Mouse (Mus musculus) frontal cortex, postnatal 25 days (tissue): Measurements from ENCODE around the gene Gde1.

Experiments used
- DNase-seq, 2 experiments: peaks; one replicate each; pipeline ENCODE4 v3.0.0; 2022; ENCODE audit warnings: low spot score in 2 of 2

Gene Gde1

GRCm38 (mm10) chr7:118705101-118705961 is at the start of gene Gde1:
Gene Gde1 (minus strand): TSS chr7:118705778.
- DNase-seq: peak; percentile 83 to 91

GRCm38 (mm10) chr7:118751625-118752024 is 46.0 kb upstream of the Gde1 start:
- no peak for DNase-seq

- no peak for DNase-seq
Observed at GRCm38 (mm10) chr7:118749706-118750105, 44.1 kb upstream of the Gde1 start.

- no peak for DNase-seq
Observed at GRCm38 (mm10) chr7:118747891-118748672, 42.5 kb upstream of the Gde1 start.

GRCm38 (mm10) chr7:118744766-118745165 is 39.2 kb upstream of the Gde1 start:
- no peak for DNase-seq

- no peak for DNase-seq
Observed at GRCm38 (mm10) chr7:118742278-118742677, 36.7 kb upstream of the Gde1 start.

GRCm38 (mm10) chr7:118740532-118741338 is 35.2 kb upstream of the Gde1 start:
- peak; percentile 87 to 93 for DNase-seq

DNA sequence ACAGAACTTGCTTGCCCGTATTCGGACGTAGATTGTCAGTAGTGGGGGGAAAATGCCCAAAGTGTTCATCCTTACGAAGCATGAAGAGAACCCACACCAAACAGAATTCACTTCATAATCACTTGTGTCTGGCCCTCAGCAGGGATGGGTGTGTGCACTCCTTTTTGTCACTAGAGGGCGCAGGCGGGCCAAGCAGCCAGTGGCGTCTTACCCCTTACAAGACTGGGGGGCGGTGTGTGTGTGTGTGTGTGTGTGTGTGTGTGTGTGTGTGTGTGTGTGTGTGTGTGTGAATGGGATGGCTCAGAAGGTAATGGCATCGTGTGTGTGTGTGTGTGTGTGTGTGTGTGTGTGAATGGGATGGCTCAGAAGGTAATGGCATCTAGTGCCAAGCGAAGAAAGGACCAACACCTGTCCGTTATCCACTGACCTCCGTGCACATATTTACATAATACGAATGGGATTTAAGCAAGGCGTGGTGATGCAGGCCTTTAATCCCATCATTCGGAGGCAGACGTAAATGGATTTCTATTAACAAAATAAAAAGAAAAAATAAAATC is 34.5 kb upstream of the Gde1 start, which contains the start of gene Vps35l:
TSS of gene Vps35l (plus strand) at position 252 of the 557 bp plus-strand sequence.
- DNase-seq: peak; percentile 64 to 72

GRCm38 (mm10) chr7:118738730-118739129 is 33.2 kb upstream of the Gde1 start:
- no peak for DNase-seq

GRCm38 (mm10) chr7:118733225-118733624 is 27.6 kb upstream of the Gde1 start:
- no peak for DNase-seq

DNA sequence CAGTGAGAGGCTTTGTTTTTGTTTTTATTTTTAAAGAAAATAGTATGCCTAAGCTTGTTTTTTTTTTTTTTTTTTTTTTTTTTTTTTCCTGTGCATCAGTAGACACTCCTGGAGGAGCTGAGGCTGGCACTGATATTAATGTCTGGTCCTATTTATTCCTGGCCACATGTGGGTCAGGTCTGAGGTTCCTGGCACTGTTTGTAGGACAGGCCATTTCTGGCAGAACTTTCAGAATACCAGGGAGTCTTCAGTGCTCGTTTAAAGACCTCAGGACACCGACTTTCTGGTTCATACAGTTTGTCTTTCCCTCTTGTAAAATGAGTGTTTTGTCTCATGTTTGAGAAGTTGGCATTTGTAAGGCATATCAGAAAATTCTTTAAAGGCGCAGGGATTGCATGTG is 26.2 kb upstream of the Gde1 start:
- DNase-seq: no peak

- no peak for DNase-seq
Observed at GRCm38 (mm10) chr7:118728846-118729587, 23.4 kb upstream of the Gde1 start.

GRCm38 (mm10) chr7:118725459-118725858 is 19.9 kb upstream of the Gde1 start:
- DNase-seq: no peak

DNA sequence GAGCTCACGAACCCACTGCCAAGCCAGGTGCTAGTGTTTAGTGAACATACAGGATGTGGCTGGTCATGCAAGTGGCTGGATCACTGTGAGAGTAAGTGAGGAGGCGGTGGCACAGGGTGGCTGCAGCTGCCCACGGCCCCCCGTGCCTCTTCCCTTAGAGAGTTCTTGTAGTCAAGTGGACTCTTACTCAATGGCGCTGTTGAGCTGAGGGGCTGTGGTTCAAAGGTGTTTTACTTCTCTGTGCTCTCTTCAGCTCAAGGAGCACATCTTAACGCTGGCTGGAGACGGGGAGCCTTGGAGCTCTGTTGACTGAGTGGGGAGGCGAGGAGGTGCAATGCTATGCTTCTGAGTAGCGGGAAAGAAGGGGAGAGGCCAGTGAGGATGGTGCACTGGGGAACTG is 18.3 kb upstream of the Gde1 start:
- DNase-seq: no peak

- DNase-seq: no peak
Observed at GRCm38 (mm10) chr7:118718066-118718465, 12.5 kb upstream of the Gde1 start.

GRCm38 (mm10) chr7:118714873-118715272 is 9.3 kb upstream of the Gde1 start:
- no peak for DNase-seq

DNA sequence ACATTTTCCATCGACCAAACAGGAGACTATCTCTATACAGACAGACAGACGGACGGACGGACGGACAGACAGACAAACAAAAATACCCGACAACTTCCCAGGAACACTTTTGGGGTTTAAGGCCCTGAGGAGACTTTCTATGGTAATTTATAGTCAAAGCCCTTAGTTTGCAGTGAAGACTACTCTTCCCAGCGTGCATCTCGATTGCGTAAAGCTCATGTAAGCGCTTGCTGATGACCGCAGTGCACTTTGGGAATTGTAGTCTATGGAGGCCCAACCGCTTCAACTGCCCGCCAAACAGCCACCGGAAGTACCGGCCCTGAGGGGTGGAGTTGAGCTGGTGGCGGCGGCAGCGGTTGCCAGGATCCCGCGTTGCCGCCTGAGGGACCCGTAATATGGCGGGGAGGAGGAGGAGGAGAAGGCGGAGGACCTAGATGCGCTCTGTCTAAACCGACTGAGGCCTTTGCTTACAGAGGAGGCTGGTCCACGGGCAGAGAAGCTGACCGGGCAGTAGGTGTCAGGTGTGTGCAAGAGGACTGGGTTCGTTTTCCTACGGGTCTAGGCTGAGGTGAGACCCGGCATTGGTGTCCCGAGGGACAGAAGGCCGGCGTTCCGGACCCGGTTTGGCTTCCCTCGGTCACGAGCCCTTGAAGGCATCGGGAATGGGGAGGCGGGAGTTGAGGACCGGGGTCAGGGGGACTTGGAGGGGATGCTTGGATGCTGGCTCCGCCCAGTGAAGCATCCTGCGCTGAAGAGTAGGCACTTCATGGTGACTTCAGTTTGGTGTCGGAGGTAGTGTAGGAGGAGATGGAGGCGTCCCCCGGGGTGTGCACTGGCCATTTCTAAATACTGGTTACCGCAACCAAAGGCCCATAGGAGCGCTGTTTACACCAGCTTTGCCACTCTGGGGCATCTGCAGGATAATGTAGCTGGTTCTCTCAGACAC is 6.9 kb upstream of the Gde1 start, which contains the start of gene Ccp110:
TSS of gene Ccp110 (plus strand) at position 325 of the 946 bp plus-strand sequence.
- peak; percentile 79 to 88 for DNase-seq

- DNase-seq: no peak
Observed at GRCm38 (mm10) chr7:118710776-118711175, 5.2 kb upstream of the Gde1 start.

DNA sequence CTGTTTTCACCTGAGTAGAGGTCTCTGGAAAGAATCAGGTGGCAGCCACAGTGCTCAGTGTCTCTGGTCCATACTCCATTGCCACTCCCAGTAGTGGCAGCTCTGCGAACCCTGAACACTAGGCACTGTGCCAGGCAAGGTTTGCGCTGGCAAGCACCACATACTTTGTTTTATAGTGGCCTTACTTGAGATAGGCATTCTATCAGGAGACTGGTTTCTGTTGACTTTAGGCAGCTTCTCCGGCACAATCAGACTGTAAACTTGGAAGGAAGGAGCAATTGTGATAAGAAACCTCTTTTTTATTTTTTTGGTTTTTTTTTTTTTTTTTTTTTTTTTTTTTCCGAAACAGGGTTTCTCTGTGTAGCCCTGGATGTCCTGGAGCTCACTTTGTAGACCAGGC is 2.4 kb upstream of the Gde1 start:
- no peak for DNase-seq

DNA sequence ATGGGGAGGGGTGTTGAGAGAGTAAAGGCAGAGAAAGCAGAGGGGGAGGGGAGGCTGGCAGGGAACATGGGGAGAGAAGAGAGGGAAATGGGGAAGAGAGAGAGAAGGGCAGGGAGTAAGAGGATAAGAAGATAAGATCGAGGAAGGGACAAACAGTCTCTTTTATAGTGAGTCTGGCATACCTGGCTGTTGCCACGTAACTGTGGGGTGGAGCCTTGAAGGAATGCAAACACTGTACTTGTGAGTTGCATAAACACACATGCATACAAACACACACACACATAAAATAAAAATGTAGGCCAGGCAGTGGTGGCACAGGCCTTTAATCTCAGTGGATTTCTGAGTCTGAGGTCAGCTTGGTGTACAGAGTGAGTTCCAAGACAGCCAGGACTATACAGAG is 1.6 kb upstream of the Gde1 start:
- DNase-seq: no peak
